In genomic region chr1:180444411-180444810, GRCm38 (mm10) we compare ENCODE assay signal across 15 mouse cellular contexts.
"Had no signal": no experiment of that assay in that cellular context is flagged by ENCODE, and none has a peak within 500 bp of the region (broad histone marks: within the 10 kb centered on the region; RNA-seq: fewer than 3 reads in every experiment).

No protein-coding gene starts in this region.

- H3K27me3 ChIP-seq: midbrain, embryonic 13.5 days; midbrain, embryonic 15.5 days; neural tube, embryonic 12.5 days; stomach, embryonic 15.5 days had no signal

- H3K9ac ChIP-seq: liver, postnatal 0 days; midbrain, embryonic 13.5 days; midbrain, embryonic 15.5 days; neural tube, embryonic 12.5 days; stomach, embryonic 15.5 days had no signal

- H3K36me3 ChIP-seq: midbrain, embryonic 13.5 days; midbrain, embryonic 15.5 days; neural tube, embryonic 12.5 days; stomach, embryonic 15.5 days had no signal

- H3K4me2 ChIP-seq: midbrain, embryonic 11.5 days; midbrain, embryonic 13.5 days; midbrain, embryonic 15.5 days; neural tube, embryonic 12.5 days; stomach, embryonic 15.5 days had no signal

- H3K9me3 ChIP-seq: megakaryocyte, embryonic 14.5 days; midbrain, embryonic 13.5 days; midbrain, embryonic 15.5 days; neural tube, embryonic 12.5 days; stomach, embryonic 15.5 days had no signal

- DNase-seq: liver, postnatal 0 days; lung, adult 2 months; lung, postnatal 10 days; right cerebral cortex, postnatal 14 days; thymus, adult 2 months; thymus, postnatal 25 days; thymus, postnatal 4 days had no signal

- H3K4me3 ChIP-seq: megakaryocyte, embryonic 14.5 days; midbrain, embryonic 13.5 days; midbrain, embryonic 15.5 days; neural tube, embryonic 12.5 days; stomach, embryonic 15.5 days had no signal

- H3K27ac ChIP-seq: macrophage; midbrain, embryonic 13.5 days; midbrain, embryonic 15.5 days; neural tube, embryonic 12.5 days; stomach, embryonic 15.5 days; stomach, postnatal 0 days had no signal

- ATAC-seq: liver, postnatal 0 days; midbrain, embryonic 13.5 days; midbrain, embryonic 15.5 days had no signal

- H3K4me1 ChIP-seq: midbrain, embryonic 13.5 days; midbrain, embryonic 15.5 days; stomach, embryonic 15.5 days had no signal
